Mouse (Mus musculus): ENCODE measurements at regions not wholly inside any gene's neighbourhood (a gene's known extent, or its start where the extent isn't known, plus 50 kb on each side); places are given as distances from the start of the nearest gene placed in this dataset.

DNA sequence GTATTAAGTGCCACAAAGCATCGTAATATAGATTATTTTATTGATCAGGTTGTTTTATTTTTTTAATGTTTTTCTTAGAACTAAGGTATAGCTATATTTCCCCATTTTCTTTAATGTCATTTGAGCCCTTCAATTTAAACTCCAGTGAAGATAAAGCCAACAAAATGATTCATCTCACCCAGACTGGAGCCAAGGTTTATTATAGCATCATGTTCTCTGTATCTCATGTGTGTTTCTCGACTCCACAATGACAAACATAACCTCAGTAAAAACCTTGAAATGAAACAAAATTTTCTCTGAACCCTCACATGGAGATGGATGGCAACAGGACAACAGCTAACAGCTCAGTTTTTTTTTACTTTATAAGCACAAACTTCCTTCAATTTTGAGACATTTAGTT lies 61.7 kb upstream of the Pcdh15 start:
- TF ChIP-seq CTCF (IDR thresholded peaks at IDR 0.05; ENCODE audit: low read depth) (no peak), EP300 (optimal IDR thresholded peaks at IDR 0.05) (no peak)
